Mouse (Mus musculus) kidney, postnatal 10 days (tissue): ENCODE results near the gene Smim6.

Experiments
- DNase-seq: peaks from one replicate; pipeline ENCODE4 v3.0.0; 2021; ENCODE audit warnings: mixed read lengths

The Smim6 gene

GRCm38 (mm10) chr11:115911632-115912376 lies at the start of gene Smim6:
Gene Smim6, plus strand, starts transcription at chr11:115912017.
- DNase-seq, result peak; percentile 59

GRCm38 (mm10) chr11:115863895-115864294 lies 47.9 kb upstream of the Smim6 start:
- DNase-seq, result no peak

- DNase-seq, result no peak
Observed at GRCm38 (mm10) chr11:115869393-115869792, 42.4 kb upstream of the Smim6 start.

GRCm38 (mm10) chr11:115872437-115872836 lies 39.4 kb upstream of the Smim6 start:
- no peak for DNase-seq

GRCm38 (mm10) chr11:115875935-115876334 lies 35.9 kb upstream of the Smim6 start:
- no peak for DNase-seq

- DNase-seq, result no peak
Observed at GRCm38 (mm10) chr11:115876438-115876837, 35.4 kb upstream of the Smim6 start.

- peak; percentile 65 for DNase-seq
Observed at GRCm38 (mm10) chr11:115877174-115877755, 34.6 kb upstream of the Smim6 start.

GRCm38 (mm10) chr11:115878071-115878470 lies 33.7 kb upstream of the Smim6 start:
- DNase-seq, result peak; percentile 47

- DNase-seq, result no peak
Observed at GRCm38 (mm10) chr11:115881002-115881401, 30.8 kb upstream of the Smim6 start.

- no peak for DNase-seq
Observed at GRCm38 (mm10) chr11:115883251-115883650, 28.6 kb upstream of the Smim6 start.

- DNase-seq, result no peak
Observed at GRCm38 (mm10) chr11:115884361-115884760, 27.5 kb upstream of the Smim6 start.

- no peak for DNase-seq
Observed at GRCm38 (mm10) chr11:115885281-115885680, 26.5 kb upstream of the Smim6 start.

- DNase-seq, result no peak
Observed at GRCm38 (mm10) chr11:115886446-115886845, 25.4 kb upstream of the Smim6 start.

GRCm38 (mm10) chr11:115888020-115888419 lies 23.8 kb upstream of the Smim6 start:
- no peak for DNase-seq

- no peak for DNase-seq
Observed at GRCm38 (mm10) chr11:115889159-115889558, 22.7 kb upstream of the Smim6 start.

- no peak for DNase-seq
Observed at GRCm38 (mm10) chr11:115892213-115892612, 19.6 kb upstream of the Smim6 start.

- peak; percentile 30 for DNase-seq
Observed at GRCm38 (mm10) chr11:115893071-115893470, 18.7 kb upstream of the Smim6 start.

GRCm38 (mm10) chr11:115894755-115895520 lies 16.9 kb upstream of the Smim6 start:
- DNase-seq, result peak; percentile 45

GRCm38 (mm10) chr11:115898446-115898845 lies 13.4 kb upstream of the Smim6 start:
- DNase-seq, result no peak

GRCm38 (mm10) chr11:115898886-115899285 lies 12.9 kb upstream of the Smim6 start:
- peak; percentile 59 for DNase-seq

- DNase-seq, result peak; percentile 77
Observed at GRCm38 (mm10) chr11:115899486-115900266, 12.1 kb upstream of the Smim6 start, which contains the start of gene Smim5. Gene Smim5, plus strand, starts transcription at chr11:115899966.

GRCm38 (mm10) chr11:115900561-115901337 lies 11.1 kb upstream of the Smim6 start:
- no peak for DNase-seq
